Mouse (Mus musculus) embryonic fibroblast, embryonic 13.5 days (primary cell): Measurements from ENCODE around the gene Prss57.

Experiments
- CTCF ChIP-seq: IDR thresholded peaks from 2 replicates; pipeline ENCODE4 v1.5.1; 2011; ENCODE audit warnings: mild to moderate bottlenecking, control low read depth, low read length, moderate library complexity, borderline replicate concordance; ENCODE audit not compliant: insufficient read depth
- POLR2A ChIP-seq: IDR thresholded peaks from 2 replicates; pipeline ENCODE4 v1.6.1; 2011; ENCODE audit warnings: low read depth, mild to moderate bottlenecking, control low read depth, low read length, moderate library complexity

DNA sequence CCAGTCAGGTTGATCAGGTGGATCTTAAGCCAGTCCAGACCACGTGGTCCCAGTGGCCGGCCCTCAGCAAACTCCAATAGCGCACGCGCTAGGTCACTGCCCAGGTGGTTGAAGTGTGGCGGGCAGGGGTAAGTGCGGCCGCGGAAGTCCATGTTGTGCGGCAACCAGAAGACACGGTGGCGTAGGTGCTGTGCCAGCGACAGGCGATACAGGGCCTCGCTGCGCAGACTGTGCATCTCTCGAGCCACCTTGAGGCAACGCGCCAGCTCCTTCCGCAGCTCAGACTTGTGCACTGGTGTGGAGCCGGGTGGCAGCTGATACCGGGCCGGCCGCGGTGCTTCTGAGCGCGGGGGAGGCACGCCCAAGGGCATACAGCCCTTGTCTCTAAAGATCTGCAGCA is 51.5 kb downstream of the Prss57 start:
- TF ChIP-seq CTCF (no peak), POLR2A (no peak)
